Mouse (Mus musculus) limb, embryonic 15.5 days (tissue): ENCODE data around the gene Gm29666. TPM values are rescaled to one million over a fixed set of nuclear protein-coding genes. Genes with fewer than 3 reads are reported as not detected.

Experiments
- ATAC-seq: fragments of 200-750 bp; cut with Nextera tagmentation; 2 replicates; pipeline ENCODE4 v1.8.0; 2017; ENCODE audit warnings: low read depth, moderate TSS enrichment; ENCODE audit not compliant: insufficient number of reproducible peaks, low FRiP score, low TSS enrichment
- H3K27ac ChIP-seq: fragments of 300-500 bp; sonication (generic); 2 replicates; pipeline ENCODE4 v1.5.1; 2015; ENCODE audit warnings: moderate library complexity, mild to moderate bottlenecking, inconsistent platforms
- H3K27me3 ChIP-seq: fragments of 300-500 bp; sonication (generic); 2 replicates; pipeline ENCODE4 v1.6.1; 2015; ENCODE audit warnings: inconsistent platforms
- H3K36me3 ChIP-seq: fragments of 300-500 bp; sonication (generic); 2 replicates; pipeline ENCODE4 v1.6.1; 2015; ENCODE audit warnings: inconsistent platforms
- H3K4me1 ChIP-seq: fragments of 300-500 bp; sonication (generic); 2 replicates; pipeline ENCODE4 v1.6.1; 2015; ENCODE audit warnings: inconsistent platforms
- H3K4me2 ChIP-seq: fragments of 300-500 bp; sonication (generic); 2 replicates; pipeline ENCODE4 v1.6.1; 2015; ENCODE audit warnings: mild to moderate bottlenecking, inconsistent platforms
- H3K4me3 ChIP-seq: fragments of 300-500 bp; sonication (generic); 2 replicates; pipeline ENCODE4 v1.5.1; 2015; ENCODE audit warnings: mild to moderate bottlenecking, inconsistent platforms
- H3K9ac ChIP-seq: fragments of 300-500 bp; sonication (generic); 2 replicates; pipeline ENCODE4 v1.6.1; 2015; ENCODE audit warnings: inconsistent platforms
- H3K9me3 ChIP-seq: fragments of 300-500 bp; sonication (generic); 2 replicates; pipeline ENCODE4 v1.6.1; 2016; ENCODE audit warnings: inconsistent platforms
- WGBS: fragments of 180-500 bp; shearing (Covaris S2); methylation state at CpG from one replicate; pipeline ENCODE4 v1.1.7; 2015; 5-methylcytosine and 5-hydroxymethylcytosine counted together
- polyA plus RNA-seq: library from polyadenylated mRNA; unstranded; fragments of >200 nt; fragmentation: Nextera tagmentation; extraction: Ambion mirVana; gene quantifications from 2 replicates; pipeline ENCODE4 v1.2.1, GENCODE M21; 2015

Gene Gm29666
- polyA plus RNA-seq, 1 experiment from 2014 or later: 0.60 TPM

DNA sequence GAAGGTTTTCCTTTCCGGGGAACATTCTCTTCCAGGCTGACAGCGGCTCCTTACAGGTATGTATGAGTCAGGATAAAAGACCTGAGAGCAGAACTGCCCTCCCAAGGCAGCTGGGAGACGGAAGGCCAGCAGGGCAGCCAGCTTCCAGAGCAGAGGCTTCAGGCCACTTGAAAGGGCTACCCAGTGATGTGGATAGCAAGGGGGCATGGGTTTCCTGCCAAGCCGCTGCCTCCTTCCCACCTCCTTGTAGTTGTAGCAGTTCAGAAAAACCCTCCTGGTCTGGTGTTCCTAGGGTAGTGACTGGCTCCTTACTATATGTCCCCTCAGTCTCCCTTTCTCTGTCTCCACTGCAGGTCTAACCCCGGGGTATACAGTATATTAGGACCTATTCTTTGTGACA, 24.5 kb upstream of the Gm29666 start:
- Histone ChIP-seq H3K27me3 (no peaks in the 10 kb centered on the region), H3K36me3 (peaks cover 58% of the 10 kb centered on the region), H3K27ac (peak overlapping the region; percentile 7; the same call in 1 of the 2 replicates), H3K4me3 (no peak overlapping the region), H3K9me3 (no peaks in the 10 kb centered on the region), H3K4me1 (no peaks in the 10 kb centered on the region), H3K9ac (no peak overlapping the region), H3K4me2 (no peak overlapping the region)
- no peak for ATAC-seq
- 75% methylated on average over 5 of the region's 5 CpGs for WGBS

DNA sequence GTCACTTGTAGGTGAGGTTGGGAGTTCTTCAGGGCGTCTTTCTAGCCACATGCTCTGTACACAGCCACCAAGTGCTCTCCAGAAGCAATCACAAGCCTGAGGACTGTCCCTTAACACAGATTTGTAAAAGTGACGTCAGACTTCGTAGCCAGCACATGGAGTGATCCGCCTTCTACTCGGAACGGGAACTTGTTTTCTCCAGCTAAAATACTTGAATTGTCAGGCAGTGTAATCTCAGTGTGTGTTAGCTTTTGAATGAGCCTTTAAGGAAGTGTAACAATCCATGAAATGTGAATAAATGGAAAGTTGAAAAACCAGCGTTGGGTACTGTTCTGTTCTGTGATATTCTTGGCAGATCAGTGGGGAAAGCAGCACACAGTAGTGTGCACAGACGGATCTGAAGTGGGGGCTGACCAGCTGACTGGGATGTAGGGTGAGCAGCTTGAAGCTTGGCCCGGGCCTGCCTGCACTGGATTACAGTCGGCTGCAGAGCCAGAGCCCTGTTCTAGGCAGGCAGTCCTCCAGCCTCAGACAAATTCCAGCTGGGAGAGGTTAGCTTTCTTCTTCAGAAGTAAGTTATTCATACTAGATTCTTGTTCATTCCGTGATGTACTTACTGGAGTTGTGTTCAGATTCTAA, 22.9 kb upstream of the Gm29666 start:
- 72% methylated on average over 11 of the region's 11 CpGs for WGBS

DNA sequence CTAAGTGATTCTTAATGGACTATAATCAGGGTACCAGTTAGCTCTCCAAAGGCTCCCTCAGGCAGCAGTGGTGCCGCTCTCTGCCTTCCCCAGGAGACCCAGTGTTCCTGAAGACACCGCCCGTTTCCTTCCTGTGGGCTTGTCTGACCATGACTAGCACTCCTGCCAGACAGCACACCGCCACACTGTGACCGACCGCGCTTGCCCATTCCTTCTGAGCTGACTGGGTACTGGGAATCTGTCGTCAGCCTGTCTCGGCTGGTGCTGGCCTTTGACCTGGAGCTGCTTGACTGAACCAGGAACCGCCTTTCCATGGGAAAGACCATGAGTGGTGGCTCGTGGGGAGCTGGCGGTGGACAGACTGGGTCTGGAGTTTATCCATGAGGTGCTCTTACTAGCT, 20.3 kb upstream of the Gm29666 start:
- ATAC-seq: no peak
- Histone ChIP-seq H3K9me3 (no peaks in the 10 kb centered on the region), H3K4me2 (no peak overlapping the region), H3K27ac (no peak overlapping the region), H3K27me3 (no peaks in the 10 kb centered on the region), H3K4me3 (no peak overlapping the region), H3K36me3 (peaks cover 77% of the 10 kb centered on the region), H3K9ac (no peak overlapping the region), H3K4me1 (no peaks in the 10 kb centered on the region)
- WGBS: 77% methylated on average over 12 of the region's 12 CpGs

More for the DNA sequence above, 22.9 kb upstream of the Gm29666 start:
- Histone ChIP-seq H3K4me1 (no peaks in the 10 kb centered on the region), H3K4me2 (no peak overlapping the region), H3K9me3 (no peaks in the 10 kb centered on the region), H3K27ac (0 out of 2 replicates have a peak overlapping the region, but pooled peaks have one; percentile 17), H3K36me3 (peaks cover 59% of the 10 kb centered on the region), H3K4me3 (no peak overlapping the region), H3K9ac (no peak overlapping the region), H3K27me3 (no peaks in the 10 kb centered on the region)
- no peak for ATAC-seq

DNA sequence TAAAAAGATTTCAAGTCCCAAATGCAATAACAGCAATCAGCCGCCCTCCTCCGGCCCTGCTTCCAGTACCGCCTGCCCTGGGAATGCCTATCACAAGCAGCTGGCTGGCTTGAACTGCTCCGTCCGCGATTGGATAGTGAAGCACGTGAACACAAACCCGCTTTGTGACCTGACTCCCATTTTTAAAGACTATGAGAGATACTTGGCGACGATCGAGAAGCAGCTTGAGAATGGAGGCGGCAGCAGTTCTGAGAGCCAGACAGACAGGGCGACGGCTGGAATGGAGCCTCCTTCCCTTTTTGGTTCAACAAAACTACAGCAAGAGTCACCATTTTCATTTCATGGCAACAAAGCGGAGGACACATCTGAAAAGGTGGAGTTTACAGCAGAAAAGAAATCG, 15.1 kb upstream of the Gm29666 start:
- no peak for ATAC-seq
- Histone ChIP-seq H3K4me2 (no peak overlapping the region), H3K27ac (no peak overlapping the region), H3K4me3 (no peak overlapping the region), H3K9ac (no peak overlapping the region), H3K36me3 (peaks cover 98% of the 10 kb centered on the region), H3K9me3 (no peaks in the 10 kb centered on the region), H3K27me3 (no peaks in the 10 kb centered on the region), H3K4me1 (no peaks in the 10 kb centered on the region)
- WGBS: 86% methylated on average over 16 of the region's 16 CpGs

DNA sequence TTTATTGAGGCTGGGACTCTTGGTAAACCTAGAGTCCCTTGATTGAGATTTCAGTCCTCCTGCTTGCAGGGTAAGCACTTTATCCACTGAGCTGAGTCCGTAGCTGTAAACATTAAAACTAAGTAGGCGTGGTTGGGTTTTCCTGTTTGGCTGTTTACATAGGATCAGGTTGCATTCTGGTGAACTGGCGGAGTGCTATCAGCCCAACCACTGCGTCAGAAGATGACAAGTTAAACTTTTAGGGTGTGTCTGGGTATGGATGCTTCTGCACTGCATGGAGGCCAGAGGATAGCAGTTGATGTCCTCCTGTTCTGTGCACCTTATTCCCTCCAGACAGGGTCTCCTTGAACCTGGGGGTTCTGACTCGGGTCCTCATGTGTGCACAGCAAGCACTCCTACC, 12.5 kb upstream of the Gm29666 start:
- H3K9ac ChIP-seq: no peak overlapping the region
- H3K4me1 ChIP-seq: no peaks in the 10 kb centered on the region
- no peak for ATAC-seq
- no peaks in the 10 kb centered on the region for H3K9me3 ChIP-seq
- H3K4me3 ChIP-seq: no peak overlapping the region
- no peaks in the 10 kb centered on the region for H3K27me3 ChIP-seq
- H3K4me2 ChIP-seq: no peak overlapping the region
- peaks cover 97% of the 10 kb centered on the region for H3K36me3 ChIP-seq
- H3K27ac ChIP-seq: no peak overlapping the region
- WGBS: 54% methylated on average over 5 of the region's 5 CpGs

DNA sequence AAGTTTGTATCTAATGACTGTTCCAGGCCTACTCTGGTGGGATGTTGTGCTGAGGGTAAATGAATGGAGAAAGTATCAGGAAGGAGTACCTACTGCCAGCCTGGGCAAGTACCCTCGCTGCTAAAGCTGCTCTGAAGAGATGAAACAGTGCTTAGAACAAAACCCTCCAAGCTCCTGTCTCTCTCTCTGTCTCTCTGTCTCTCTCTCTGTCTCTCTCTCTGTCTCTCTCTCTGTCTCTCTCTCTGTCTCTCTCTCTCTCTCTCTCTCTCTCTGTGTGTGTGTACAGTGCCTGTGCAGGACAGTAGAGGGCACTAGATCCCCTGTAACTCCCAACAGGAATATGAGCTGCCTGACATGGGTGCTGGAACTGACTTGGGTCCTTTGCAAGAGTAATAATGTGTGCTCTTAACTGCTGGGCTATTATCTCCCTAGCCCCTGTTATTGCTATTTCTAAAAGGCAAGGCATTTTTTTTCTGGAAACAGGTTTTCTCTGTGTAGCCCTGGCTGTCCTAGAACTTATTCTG, 5.7 kb upstream of the Gm29666 start:
- Histone ChIP-seq H3K9ac (no peak overlapping the region), H3K4me3 (no peak overlapping the region), H3K4me2 (peak overlapping the region; percentile 63; the same call in 1 of the 2 replicates), H3K36me3 (peaks cover 33% of the 10 kb centered on the region), H3K27ac (no peak overlapping the region), H3K9me3 (no peaks in the 10 kb centered on the region), H3K27me3 (no peaks in the 10 kb centered on the region), H3K4me1 (peaks cover 19% of the 10 kb centered on the region)
- WGBS: 75% methylated on average over 1 of the region's 1 CpGs
- no peak for ATAC-seq

DNA sequence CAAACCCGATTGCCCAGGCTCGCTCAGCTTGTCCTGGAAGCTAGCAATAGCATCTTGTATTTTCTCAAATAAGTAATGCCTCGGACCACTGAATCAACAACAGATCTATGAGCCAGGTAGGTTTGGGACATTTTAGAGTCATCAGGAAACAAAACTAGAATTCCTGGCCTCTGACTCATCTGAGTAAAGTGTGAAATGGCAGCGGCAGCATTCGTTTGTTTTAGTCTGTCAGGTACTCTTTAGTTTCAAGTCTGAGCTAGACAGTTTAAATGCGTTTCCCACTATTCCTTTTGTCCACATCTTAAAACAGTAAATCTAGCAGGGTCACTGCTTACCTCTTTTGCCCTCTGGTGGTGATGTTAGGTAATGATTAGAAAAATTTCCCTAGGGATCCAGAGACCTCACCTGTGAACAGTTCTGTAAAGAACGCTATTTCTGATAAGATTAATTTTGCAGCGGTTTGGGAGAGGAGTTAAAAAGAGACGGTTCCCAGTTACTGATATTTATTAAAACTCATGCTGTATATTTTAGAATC, 5.0 kb upstream of the Gm29666 start:
- Histone ChIP-seq H3K4me1 (peaks cover 19% of the 10 kb centered on the region), H3K27ac (no peak overlapping the region), H3K27me3 (no peaks in the 10 kb centered on the region), H3K4me2 (peak overlapping the region; percentile 63), H3K4me3 (peak overlapping the region; percentile 98), H3K9ac (no peak overlapping the region), H3K36me3 (peaks cover 25% of the 10 kb centered on the region), H3K9me3 (no peaks in the 10 kb centered on the region)
- ATAC-seq: no peak
- 9% methylated on average over 9 of the region's 9 CpGs for WGBS

DNA sequence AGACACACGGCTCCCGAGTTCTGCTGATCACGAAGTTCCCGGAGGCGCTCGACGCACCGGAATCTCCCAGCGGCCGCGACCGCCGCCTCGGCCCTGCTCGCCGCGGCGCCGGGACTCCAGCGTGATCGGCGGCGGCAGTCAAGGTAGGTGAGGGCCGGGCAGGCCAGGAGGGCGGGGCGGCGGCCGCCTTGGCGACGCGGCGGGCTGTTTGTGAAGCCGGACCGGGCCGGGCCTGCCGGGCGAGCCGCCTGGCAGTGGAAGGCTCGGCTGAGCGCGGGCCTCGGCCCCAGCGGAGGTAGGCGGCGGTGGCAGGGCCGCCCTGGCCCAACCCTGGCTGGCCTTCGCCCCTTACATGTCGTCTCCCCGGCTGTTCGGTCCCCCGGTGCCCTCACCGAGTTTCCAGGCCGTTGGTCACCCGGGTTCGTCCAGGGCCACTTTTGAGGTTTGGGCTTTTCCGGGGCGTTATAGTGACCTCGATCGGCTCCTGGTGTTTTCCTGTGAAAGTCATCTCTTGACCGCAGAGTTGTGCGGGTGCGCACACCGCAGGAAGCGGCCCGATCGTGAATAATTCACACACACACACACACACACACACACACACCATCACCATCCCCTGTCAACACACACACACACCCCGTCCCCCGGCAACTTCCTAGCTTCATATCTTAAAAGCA, 3.8 kb upstream of the Gm29666 start:
- H3K27me3 ChIP-seq: no peaks in the 10 kb centered on the region
- peaks cover 19% of the 10 kb centered on the region for H3K4me1 ChIP-seq
- H3K4me2 ChIP-seq: peak overlapping the region; percentile 63
- peak overlapping the region; percentile 96 for H3K27ac ChIP-seq
- under 1% methylated on average over 68 of the region's 68 CpGs for WGBS
- H3K36me3 ChIP-seq: peaks cover 13% of the 10 kb centered on the region
- peak overlapping the region; percentile 96 for H3K9ac ChIP-seq
- H3K9me3 ChIP-seq: no peaks in the 10 kb centered on the region
- H3K4me3 ChIP-seq: peak overlapping the region; percentile 98
- ATAC-seq: peak; percentile 78

DNA sequence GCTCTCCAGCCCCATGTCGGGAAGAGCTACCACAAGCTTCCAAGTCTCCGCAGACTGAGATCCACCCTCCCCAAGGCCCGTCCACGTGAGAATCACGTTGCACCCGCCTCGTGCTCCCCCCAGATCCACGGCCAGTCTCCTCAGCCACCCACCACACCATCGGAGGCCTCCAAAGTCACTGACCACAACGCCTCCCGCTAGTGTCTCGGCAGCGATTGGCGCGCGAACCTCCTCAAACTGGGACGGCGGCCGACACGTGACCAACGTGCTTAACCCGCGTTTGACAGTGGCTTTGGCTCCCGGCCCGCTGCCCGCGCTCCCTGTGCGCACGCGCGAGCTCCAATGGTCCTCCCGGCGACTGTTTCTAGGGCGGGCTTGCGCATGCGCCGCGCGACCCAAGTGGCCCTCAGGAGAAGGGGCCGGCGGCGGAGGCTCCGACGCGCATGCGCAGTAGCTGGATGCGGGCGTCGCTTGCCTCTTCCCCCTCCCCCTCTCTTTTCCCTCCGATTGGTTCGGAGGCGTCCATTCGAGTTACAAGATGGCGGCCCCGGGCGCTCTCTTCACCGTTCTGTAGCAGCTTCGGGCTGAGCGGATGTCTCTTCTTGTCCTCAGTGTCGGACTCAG, 3.2 kb upstream of the Gm29666 start, which contains the start of gene Nup50:
TSS of gene Nup50 (plus strand) at position 528 of the 624 bp plus-strand sequence.
- Histone ChIP-seq H3K27ac (peak within 1 kb of the TSS; percentile 96), H3K9me3 (no peaks in the 10 kb centered on the region), H3K36me3 (peaks cover 7% of the 10 kb centered on the region), H3K27me3 (no peaks in the 10 kb centered on the region), H3K4me3 (peak within 1 kb of the TSS; percentile 98), H3K4me1 (peaks cover 19% of the 10 kb centered on the region), H3K9ac (peak within 1 kb of the TSS; percentile 96), H3K4me2 (peak within 1 kb of the TSS; percentile 75)
- peak; percentile 89 for ATAC-seq
- WGBS: under 1% methylated on average over 60 of the region's 60 CpGs

DNA sequence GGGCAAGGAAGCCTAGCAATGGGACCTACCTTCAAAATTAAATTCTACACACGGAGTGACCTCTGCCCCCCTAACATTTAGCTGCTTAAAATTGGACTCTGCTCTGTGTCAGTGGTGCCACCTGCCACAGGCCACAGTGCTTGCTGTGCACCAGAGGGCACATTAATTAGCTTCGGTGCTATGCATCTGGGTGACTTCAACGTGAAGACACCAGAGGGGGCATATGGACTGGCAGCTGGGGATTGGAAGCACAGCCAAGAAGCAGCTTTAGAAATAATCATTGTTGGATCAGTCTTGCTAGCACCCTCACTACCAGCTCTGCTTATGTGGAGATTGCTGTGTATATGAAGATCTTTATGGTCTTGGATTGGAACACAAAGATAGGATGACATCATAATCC, 6.6 kb downstream of the Gm29666 start:
- no peaks in the 10 kb centered on the region for H3K27me3 ChIP-seq
- H3K4me2 ChIP-seq: no peak overlapping the region
- H3K4me1 ChIP-seq: no peaks in the 10 kb centered on the region
- no peak overlapping the region for H3K9ac ChIP-seq
- ATAC-seq: no peak
- WGBS: 84% methylated on average over 3 of the region's 3 CpGs
- H3K36me3 ChIP-seq: no peaks in the 10 kb centered on the region
- H3K9me3 ChIP-seq: no peaks in the 10 kb centered on the region
- H3K27ac ChIP-seq: no peak overlapping the region
- H3K4me3 ChIP-seq: no peak overlapping the region

DNA sequence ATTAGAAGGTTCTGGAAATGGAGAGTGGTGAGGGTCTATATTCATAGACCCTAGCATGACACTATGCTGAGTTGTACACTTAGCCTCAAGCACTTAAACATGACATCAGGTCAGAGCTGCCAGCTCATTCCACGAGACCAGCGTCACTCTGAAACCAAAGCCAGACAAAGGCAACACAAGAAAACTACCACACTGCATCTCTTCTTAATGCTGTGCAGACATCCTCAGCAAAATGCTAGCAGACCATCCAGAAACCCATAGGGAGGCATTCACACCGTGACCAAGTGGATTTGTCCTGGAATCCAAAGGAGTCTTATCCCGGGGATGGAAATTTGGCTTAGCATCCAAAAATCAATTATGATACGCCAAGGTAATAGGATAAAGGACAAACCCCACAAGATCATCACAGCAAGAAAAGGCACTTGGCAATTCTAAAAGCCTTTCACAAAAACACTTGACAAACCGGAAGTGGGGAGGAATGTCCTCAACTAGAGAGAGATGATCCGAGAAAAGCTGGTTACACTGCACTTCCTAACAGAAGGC, 15.9 kb downstream of the Gm29666 start:
- Histone ChIP-seq H3K4me3 (no peak overlapping the region), H3K4me2 (no peak overlapping the region), H3K27ac (no peak overlapping the region), H3K27me3 (0 out of 2 replicates have a peak, but pooled peaks cover 3% of the 10 kb centered on the region), H3K9me3 (no peaks in the 10 kb centered on the region), H3K36me3 (no peaks in the 10 kb centered on the region), H3K4me1 (peaks cover under 1% of the 10 kb centered on the region; the same call in 1 of the 2 replicates), H3K9ac (no peak overlapping the region)
- 71% methylated on average over 7 of the region's 7 CpGs for WGBS
- ATAC-seq: no peak
